Mouse (Mus musculus): ENCODE measurements around the gene Misp. TPM values are rescaled to one million over a fixed set of nuclear protein-coding genes. Genes with fewer than 3 reads are reported as not detected.
A peak's percentile ranks its signal among the peaks of the same experiment; 100 is the strongest.

Misp gene
- 4.0 and 6.4 TPM in 2 replicates for polyA plus RNA-seq (2011; ENCODE audit: insufficient read depth, insufficient read length, low read depth, missing spikeins)

- TF ChIP-seq POLR2A (IDR thresholded peaks at IDR 0.05; ENCODE audit: insufficient read depth, low read length) (no peak), CTCF (IDR thresholded peaks at IDR 0.05; ENCODE audit: low read depth, low read length) (peak; percentile 19), EP300 (IDR thresholded peaks at IDR 0.05; ENCODE audit: insufficient read depth, low read depth, low read length) (no peak)
- no peaks in the 10 kb centered on the region for H3K36me3 ChIP-seq (ENCODE audit: control insufficient read depth, insufficient read depth, low read length, poor library complexity, severe bottlenecking)
- H3K4me3 ChIP-seq (ENCODE audit: low read depth, low read length) = no peak within 1 kb of the TSS
- no peaks in the 10 kb centered on the region for H3K9me3 ChIP-seq (replicated peaks; ENCODE audit: control insufficient read depth, insufficient read depth, low read length, poor library complexity, severe bottlenecking)
- peaks cover 19% of the 10 kb centered on the region for H3K4me1 ChIP-seq (ENCODE audit: control insufficient read depth, insufficient read depth, low read length)
- H3K27ac ChIP-seq (ENCODE audit: insufficient read depth, low read length) = no peak within 1 kb of the TSS
- no peak within 1 kb of the TSS for H3K9ac ChIP-seq (ENCODE audit: low read depth, poor library complexity, severe bottlenecking)
- no peaks in the 10 kb centered on the region for H3K27me3 ChIP-seq (ENCODE audit: control insufficient read depth, insufficient read depth, low read length, poor library complexity, severe bottlenecking)
These were observed at the start of gene Misp for GRCm38 (mm10) chr10:79820782-79821181. TSS of gene Misp (plus strand) at chr10:79820989.

- H3K27ac ChIP-seq (ENCODE audit: insufficient read depth, low read length) = no peak overlapping the region
- no peak overlapping the region for H3K9ac ChIP-seq (ENCODE audit: low read depth, poor library complexity, severe bottlenecking)
- H3K27me3 ChIP-seq (ENCODE audit: control insufficient read depth, insufficient read depth, low read length, poor library complexity, severe bottlenecking) = no peaks in the 10 kb centered on the region
- TF ChIP-seq CTCF (IDR thresholded peaks at IDR 0.05; ENCODE audit: low read depth, low read length) (peak; percentile 50), EP300 (IDR thresholded peaks at IDR 0.05; ENCODE audit: insufficient read depth, low read depth, low read length) (no peak)
- H3K36me3 ChIP-seq (ENCODE audit: control insufficient read depth, insufficient read depth, low read length, poor library complexity, severe bottlenecking) = no peaks in the 10 kb centered on the region
- H3K4me3 ChIP-seq (ENCODE audit: low read depth, low read length) = no peak overlapping the region
- H3K9me3 ChIP-seq (replicated peaks; ENCODE audit: control insufficient read depth, insufficient read depth, low read length, poor library complexity, severe bottlenecking) = no peaks in the 10 kb centered on the region
- no peaks in the 10 kb centered on the region for H3K4me1 ChIP-seq (ENCODE audit: control insufficient read depth, insufficient read depth, low read length)
These were observed 48.5 kb upstream of the Misp start for GRCm38 (mm10) chr10:79772320-79772719.

GRCm38 (mm10) chr10:79773208-79773607 is 47.6 kb upstream of the Misp start:
- H3K36me3 ChIP-seq (ENCODE audit: control insufficient read depth, insufficient read depth, low read length, poor library complexity, severe bottlenecking) = no peaks in the 10 kb centered on the region
- no peaks in the 10 kb centered on the region for H3K4me1 ChIP-seq (ENCODE audit: control insufficient read depth, insufficient read depth, low read length)
- H3K9ac ChIP-seq (ENCODE audit: low read depth, poor library complexity, severe bottlenecking) = no peak overlapping the region
- no peaks in the 10 kb centered on the region for H3K27me3 ChIP-seq (ENCODE audit: control insufficient read depth, insufficient read depth, low read length, poor library complexity, severe bottlenecking)
- TF ChIP-seq EP300 (IDR thresholded peaks at IDR 0.05; ENCODE audit: insufficient read depth, low read depth, low read length) = no peak
- TF ChIP-seq POLR2A (IDR thresholded peaks at IDR 0.05; ENCODE audit: insufficient read depth, low read length) = no peak
- TF ChIP-seq CTCF (IDR thresholded peaks at IDR 0.05; ENCODE audit: low read depth, low read length) = no peak
- no peak overlapping the region for H3K4me3 ChIP-seq (ENCODE audit: low read depth, low read length)
- H3K9me3 ChIP-seq (replicated peaks; ENCODE audit: control insufficient read depth, insufficient read depth, low read length, poor library complexity, severe bottlenecking) = no peaks in the 10 kb centered on the region
- no peak overlapping the region for H3K27ac ChIP-seq (ENCODE audit: insufficient read depth, low read length)

- Histone ChIP-seq H3K9ac (ENCODE audit: low read depth, poor library complexity, severe bottlenecking) (no peak overlapping the region), H3K9me3 (replicated peaks; ENCODE audit: control insufficient read depth, insufficient read depth, low read length, poor library complexity, severe bottlenecking) (no peaks in the 10 kb centered on the region), H3K4me3 (ENCODE audit: low read depth, low read length) (no peak overlapping the region), H3K27ac (ENCODE audit: insufficient read depth, low read length) (no peak overlapping the region), H3K27me3 (ENCODE audit: control insufficient read depth, insufficient read depth, low read length, poor library complexity, severe bottlenecking) (no peaks in the 10 kb centered on the region), H3K36me3 (ENCODE audit: control insufficient read depth, insufficient read depth, low read length, poor library complexity, severe bottlenecking) (no peaks in the 10 kb centered on the region), H3K4me1 (ENCODE audit: control insufficient read depth, insufficient read depth, low read length) (no peaks in the 10 kb centered on the region)
- peak; percentile 48 for TF ChIP-seq CTCF (IDR thresholded peaks at IDR 0.05; ENCODE audit: low read depth, low read length)
- TF ChIP-seq EP300 (IDR thresholded peaks at IDR 0.05; ENCODE audit: insufficient read depth, low read depth, low read length) = no peak
These were observed 46.1 kb upstream of the Misp start for GRCm38 (mm10) chr10:79774486-79775279.

GRCm38 (mm10) chr10:79777103-79777531 is 43.7 kb upstream of the Misp start, which contains the start of gene Fstl3:
TSS of gene Fstl3 (plus strand) at chr10:79777272.
- Histone ChIP-seq H3K4me1 (ENCODE audit: control insufficient read depth, insufficient read depth, low read length) (no peaks in the 10 kb centered on the region), H3K36me3 (ENCODE audit: control insufficient read depth, insufficient read depth, low read length, poor library complexity, severe bottlenecking) (no peaks in the 10 kb centered on the region), H3K9me3 (replicated peaks; ENCODE audit: control insufficient read depth, insufficient read depth, low read length, poor library complexity, severe bottlenecking) (no peaks in the 10 kb centered on the region), H3K27ac (ENCODE audit: insufficient read depth, low read length) (no peak within 1 kb of the TSS), H3K27me3 (ENCODE audit: control insufficient read depth, insufficient read depth, low read length, poor library complexity, severe bottlenecking) (no peaks in the 10 kb centered on the region), H3K4me3 (ENCODE audit: low read depth, low read length) (peak within 1 kb of the TSS; percentile 60), H3K9ac (ENCODE audit: low read depth, poor library complexity, severe bottlenecking) (peak within 1 kb of the TSS; percentile 68)
- no peak for TF ChIP-seq EP300 (IDR thresholded peaks at IDR 0.05; ENCODE audit: insufficient read depth, low read depth, low read length)
- no peak for TF ChIP-seq CTCF (IDR thresholded peaks at IDR 0.05; ENCODE audit: low read depth, low read length)
- TF ChIP-seq POLR2A (IDR thresholded peaks at IDR 0.05; ENCODE audit: insufficient read depth, low read length) = no peak

- Histone ChIP-seq H3K27ac (ENCODE audit: insufficient read depth, low read length) (no peak overlapping the region), H3K4me3 (ENCODE audit: low read depth, low read length) (no peak overlapping the region), H3K27me3 (ENCODE audit: control insufficient read depth, insufficient read depth, low read length, poor library complexity, severe bottlenecking) (no peaks in the 10 kb centered on the region), H3K4me1 (ENCODE audit: control insufficient read depth, insufficient read depth, low read length) (no peaks in the 10 kb centered on the region), H3K36me3 (ENCODE audit: control insufficient read depth, insufficient read depth, low read length, poor library complexity, severe bottlenecking) (no peaks in the 10 kb centered on the region), H3K9me3 (replicated peaks; ENCODE audit: control insufficient read depth, insufficient read depth, low read length, poor library complexity, severe bottlenecking) (no peaks in the 10 kb centered on the region), H3K9ac (ENCODE audit: low read depth, poor library complexity, severe bottlenecking) (peak overlapping the region; percentile 10; the same call in 1 of the 2 replicates)
- TF ChIP-seq CTCF (IDR thresholded peaks at IDR 0.05; ENCODE audit: low read depth, low read length) (no peak), EP300 (IDR thresholded peaks at IDR 0.05; ENCODE audit: insufficient read depth, low read depth, low read length) (no peak), POLR2A (IDR thresholded peaks at IDR 0.05; ENCODE audit: insufficient read depth, low read length) (no peak)
These were observed 42.8 kb upstream of the Misp start for GRCm38 (mm10) chr10:79778006-79778405.
